Mouse (Mus musculus) gastrocnemius, adult 2 months (tissue): ENCODE data around the gene Cmss1. TPM values are rescaled to one million over a fixed set of nuclear protein-coding genes. Genes with fewer than 3 reads are reported as not detected.

Experiments
- DNase-seq: peaks from one replicate; pipeline ENCODE4 v3.0.0; 2022
- H3K27ac ChIP-seq: fragments of 200-600 bp; 2 replicates; pipeline ENCODE4 v1.8.1; 2022; ENCODE audit warnings: mild to moderate bottlenecking
- H3K4me3 ChIP-seq: fragments of 200-600 bp; 2 replicates; pipeline ENCODE4 v1.8.1; 2022; ENCODE audit warnings: mild to moderate bottlenecking, moderate library complexity
- CTCF ChIP-seq: fragments of 200-600 bp; IDR thresholded peaks from 2 replicates; pipeline ENCODE4 v1.8.1; 2022; ENCODE audit warnings: antibody characterized with exemption, mild to moderate bottlenecking, moderate library complexity
- intact Hi-C: fragments of 180-260 bp; cut with DNase I; formaldehyde crosslinking; loops from one replicate; pipeline ENCODE4 v1.15.1; 2025
- total RNA-seq, 2 experiments: library from RNA; stranded (reverse); gene quantifications; 2 replicates each; pipeline ENCODE4 v1.2.3; 2021

Gene Cmss1
- total RNA-seq, 2 experiments from 2014 or later, result 33.0 to 44.0 TPM

- Histone ChIP-seq H3K4me3 (no peak overlapping the region), H3K27ac (no peak overlapping the region)
- DNase-seq, result no peak
- TF ChIP-seq CTCF, result no peak
- intact Hi-C loops, result no loop called here
Measured at GRCm38 (mm10) chr16:57440706-57441437, 165.8 kb downstream of the Cmss1 start.

- intact Hi-C loops, result no loop called here
- TF ChIP-seq CTCF, result no peak
- Histone ChIP-seq H3K27ac (peak overlapping the region; percentile 41; the same call in 1 of the 2 replicates), H3K4me3 (no peak overlapping the region)
- no peak for DNase-seq
Measured at GRCm38 (mm10) chr16:57439206-57439605, 167.5 kb downstream of the Cmss1 start.

- intact Hi-C loops, result no loop called here
- DNase-seq, result no peak
- Histone ChIP-seq H3K27ac (peak overlapping the region; percentile 41), H3K4me3 (no peak overlapping the region)
- TF ChIP-seq CTCF, result no peak
Measured at GRCm38 (mm10) chr16:57438288-57438685, 168.4 kb downstream of the Cmss1 start.

- no peak for TF ChIP-seq CTCF
- peak overlapping the region; percentile 49 for H3K27ac ChIP-seq
- H3K4me3 ChIP-seq, result no peak overlapping the region
- intact Hi-C loops, result no loop called here
- no peak for DNase-seq
Measured at GRCm38 (mm10) chr16:57437523-57438287, 169.0 kb downstream of the Cmss1 start.

- TF ChIP-seq CTCF, result no peak
- intact Hi-C loops, result no loop called here
- no peak for DNase-seq
- Histone ChIP-seq H3K4me3 (no peak overlapping the region), H3K27ac (peak overlapping the region; percentile 31; the same call in 1 of the 2 replicates)
Measured at GRCm38 (mm10) chr16:57434640-57435039, 172.0 kb downstream of the Cmss1 start.

- Histone ChIP-seq H3K27ac (no peak overlapping the region), H3K4me3 (no peak overlapping the region)
- no peak for DNase-seq
- intact Hi-C loops, result no loop called here
- no peak for TF ChIP-seq CTCF
Measured at GRCm38 (mm10) chr16:57433671-57434070, 173.0 kb downstream of the Cmss1 start.

GRCm38 (mm10) chr16:57433173-57433572 is 173.5 kb downstream of the Cmss1 start:
- Histone ChIP-seq H3K4me3 (no peak overlapping the region), H3K27ac (no peak overlapping the region)
- DNase-seq, result no peak
- TF ChIP-seq CTCF, result no peak
- intact Hi-C loops, result no loop called here

- intact Hi-C loops, result no loop called here
- DNase-seq, result no peak
- TF ChIP-seq CTCF, result no peak
- Histone ChIP-seq H3K4me3 (no peak overlapping the region), H3K27ac (no peak overlapping the region)
Measured at GRCm38 (mm10) chr16:57431294-57431693, 175.4 kb downstream of the Cmss1 start.

- intact Hi-C loops, result loop anchor here (5.0 kb wide), 1 partner anchor 118 kb away; no protein-coding TSS in a partner anchor
- H3K27ac ChIP-seq, result no peak overlapping the region
- no peak for TF ChIP-seq CTCF
- H3K4me3 ChIP-seq, result no peak overlapping the region
- DNase-seq, result no peak
Measured at GRCm38 (mm10) chr16:57428977-57429376, 177.7 kb downstream of the Cmss1 start.

GRCm38 (mm10) chr16:57427516-57428285 is 179.0 kb downstream of the Cmss1 start:
- Histone ChIP-seq H3K27ac (peak overlapping the region; percentile 53), H3K4me3 (no peak overlapping the region)
- TF ChIP-seq CTCF, result no peak
- intact Hi-C loops, result loop anchor here (5.0 kb wide), 1 partner anchor 120 kb away; no protein-coding TSS in a partner anchor
- peak; percentile 44 for DNase-seq

- intact Hi-C loops, result loop anchor here (5.0 kb wide), 1 partner anchor 121 kb away; no protein-coding TSS in a partner anchor
- Histone ChIP-seq H3K4me3 (no peak overlapping the region), H3K27ac (no peak overlapping the region)
- no peak for TF ChIP-seq CTCF
- DNase-seq, result no peak
Measured at GRCm38 (mm10) chr16:57426680-57427079, 180.0 kb downstream of the Cmss1 start.

- Histone ChIP-seq H3K27ac (peak overlapping the region; percentile 35), H3K4me3 (no peak overlapping the region)
- intact Hi-C loops, result no loop called here
- no peak for TF ChIP-seq CTCF
- no peak for DNase-seq
Measured at GRCm38 (mm10) chr16:57423001-57423800, 183.5 kb downstream of the Cmss1 start.
